Mouse (Mus musculus): ENCODE data around the gene Zfp319.

Zfp319 gene

GRCm38 (mm10) chr8:95312836-95313235, 18.9 kb downstream of the Zfp319 start:
- CTCF ChIA-PET: no interaction called here

GRCm38 (mm10) chr8:95310342-95310970, 21.3 kb downstream of the Zfp319 start, which contains the start of gene Tepp:
Tepp (plus strand) TSS chr8:95310566.
- CTCF ChIA-PET: no interaction called here

GRCm38 (mm10) chr8:95306431-95306830, 25.3 kb downstream of the Zfp319 start, which contains the start of gene Cngb1:
Cngb1 (minus strand) TSS chr8:95306585.
- CTCF ChIA-PET: no interaction called here

DNA sequence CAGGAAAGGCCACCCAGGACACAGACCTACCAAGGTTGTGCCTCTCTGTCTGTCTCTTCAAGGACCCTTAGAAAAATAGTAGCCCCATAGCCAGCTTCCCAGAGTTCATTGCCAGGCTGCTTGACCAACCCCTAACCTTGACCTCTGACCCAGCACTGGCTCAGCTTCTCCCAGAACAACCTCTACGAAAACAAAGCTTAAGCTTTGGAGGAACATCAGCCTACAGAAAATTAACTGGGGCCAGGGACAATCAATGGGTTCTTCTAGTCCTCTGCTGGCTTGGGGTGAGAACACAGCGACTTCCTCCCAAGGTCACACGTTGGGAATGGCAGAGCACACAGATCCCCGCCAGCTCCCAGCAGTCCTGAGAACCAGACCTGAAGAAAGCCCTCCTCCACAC, 26.2 kb downstream of the Zfp319 start:
- CTCF ChIA-PET: no interaction called here

- CTCF ChIA-PET: interaction anchor here (0.6 kb wide), 1 partner anchor 141 kb away, joined by 9 read pairs; no protein-coding TSS in a partner anchor
Observed at GRCm38 (mm10) chr8:95302410-95302809, 29.3 kb downstream of the Zfp319 start.

DNA sequence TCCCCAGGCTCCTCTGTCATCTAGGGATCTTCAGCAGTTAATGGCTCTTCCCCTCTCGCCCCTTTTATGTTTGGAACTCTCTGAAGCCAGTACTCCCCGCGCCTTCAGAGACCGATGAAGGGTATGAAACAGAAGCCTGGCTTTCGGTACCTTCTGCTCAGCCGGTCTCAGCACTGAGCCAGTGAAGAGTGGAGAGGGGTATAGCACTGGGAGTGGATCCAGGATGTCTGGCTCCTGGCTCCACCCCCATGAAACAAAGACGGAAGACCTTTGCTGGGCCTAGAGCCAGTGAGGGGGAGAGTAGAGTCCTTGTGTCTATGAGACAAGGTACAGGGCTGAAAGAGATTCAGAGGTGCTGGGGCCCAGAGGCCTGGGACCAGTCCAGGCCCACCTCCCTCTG, 37.9 kb downstream of the Zfp319 start:
- CTCF ChIA-PET: interaction anchor here (0.6 kb wide), 1 partner anchor 55 kb away, joined by 4 read pairs; no protein-coding TSS in a partner anchor

DNA sequence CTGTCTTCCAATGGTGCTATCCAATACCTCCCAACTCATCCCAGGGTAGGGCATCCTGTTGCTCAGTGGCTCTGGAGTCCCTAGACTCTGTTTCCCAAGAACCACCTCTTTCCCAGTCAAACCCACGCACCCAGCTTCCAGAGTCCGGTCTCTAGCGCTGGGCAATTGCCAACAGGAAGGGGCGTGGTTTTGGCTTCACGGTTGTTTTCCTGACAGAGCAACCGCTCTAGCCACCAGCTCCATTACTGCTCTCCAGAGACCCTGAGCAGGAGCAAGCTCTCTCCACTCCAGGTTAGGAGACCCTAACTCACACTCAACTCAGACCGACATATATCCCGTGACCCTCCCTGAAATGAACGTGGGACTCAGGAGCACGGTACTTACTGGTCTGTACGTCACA, 38.6 kb downstream of the Zfp319 start:
- CTCF ChIA-PET: no interaction called here

DNA sequence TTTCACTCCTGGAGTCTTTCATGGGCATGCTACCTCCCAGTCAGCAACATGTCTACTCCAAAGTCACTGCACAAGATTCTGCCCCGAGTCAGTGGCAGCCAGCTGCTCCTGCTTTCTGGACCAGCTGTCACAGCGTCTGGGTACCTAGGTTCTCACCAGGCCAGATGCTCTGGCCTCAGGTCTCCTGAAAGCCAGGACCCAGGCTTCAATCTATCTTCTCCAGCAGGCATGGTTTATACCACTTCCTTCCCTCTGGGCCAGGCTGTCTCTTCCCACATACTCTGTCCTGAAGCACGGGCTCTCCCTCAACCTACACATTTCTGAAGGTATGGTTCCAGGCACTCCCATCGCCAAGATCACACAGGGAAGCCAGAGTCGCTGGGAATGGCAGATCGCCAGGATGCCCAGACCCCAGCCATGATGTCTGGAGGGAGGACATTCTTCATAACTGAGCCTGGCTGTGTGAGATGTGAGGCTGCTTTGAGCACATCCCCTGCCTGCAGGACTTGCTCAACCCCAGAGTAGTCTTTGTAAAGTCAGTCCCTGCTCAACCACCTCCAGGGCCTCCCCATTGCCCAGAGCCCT, 42.6 kb downstream of the Zfp319 start:
- CTCF ChIA-PET: no interaction called here

DNA sequence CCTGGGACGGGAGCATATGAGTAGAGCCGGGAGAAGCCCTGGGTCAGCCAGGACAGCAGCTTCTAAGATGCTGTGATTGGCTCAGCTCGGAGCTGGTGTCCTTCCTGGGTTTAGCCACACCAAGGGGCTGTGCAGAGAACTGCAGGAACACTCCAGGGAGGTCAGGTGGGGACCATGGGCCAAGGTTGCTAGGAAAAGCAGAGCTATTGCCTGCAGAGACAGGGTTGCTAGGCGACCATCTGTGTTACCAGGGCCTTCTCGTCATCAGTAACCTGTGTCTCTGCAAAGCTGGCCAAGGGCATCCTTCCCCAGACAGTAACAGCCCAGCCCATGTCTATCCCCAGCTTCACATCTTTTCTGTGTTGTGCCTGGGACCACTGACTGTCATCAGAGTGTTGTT, 50.3 kb downstream of the Zfp319 start:
- CTCF ChIA-PET: no interaction called here

All from spleen, embryonic (tissue).